Mouse (Mus musculus) midbrain, embryonic 14.5 days (tissue): ENCODE results near the gene Kif13a. TPM values are rescaled to one million over a fixed set of nuclear protein-coding genes. Genes with fewer than 3 reads are reported as not detected.

Source experiments
- ATAC-seq: fragments of 200-750 bp; cut with Nextera tagmentation; 2 replicates; pipeline ENCODE4 v1.8.0; 2017; ENCODE audit warnings: moderate number of reproducible peaks, moderate library complexity; ENCODE audit not compliant: low FRiP score, low TSS enrichment
- DNase-seq: peaks from one replicate; pipeline ENCODE4 v3.0.0-alpha.2; 2015
- H3K27ac ChIP-seq: fragments of 300-500 bp; sonication (generic); replicated peaks from 2 replicates; pipeline ENCODE4 v1.5.1; 2014; ENCODE audit warnings: mild to moderate bottlenecking, low read depth, low read length, moderate library complexity
- H3K27me3 ChIP-seq: fragments of 300-500 bp; sonication (generic); 2 replicates; pipeline ENCODE4 v1.6.1; 2014; ENCODE audit warnings: low read length, control low read depth, mixed read lengths; ENCODE audit not compliant: control insufficient read depth, insufficient read depth
- H3K36me3 ChIP-seq: fragments of 300-500 bp; sonication (generic); 2 replicates; pipeline ENCODE4 v1.6.1; 2014; ENCODE audit warnings: low read length, control low read depth; ENCODE audit not compliant: control insufficient read depth, insufficient read depth
- H3K4me1 ChIP-seq: fragments of 300-500 bp; sonication (generic); 2 replicates; pipeline ENCODE4 v1.6.1; 2014; ENCODE audit warnings: mild to moderate bottlenecking, antibody characterized with exemption, low read length, control low read depth; ENCODE audit not compliant: control insufficient read depth, insufficient read depth
- H3K4me2 ChIP-seq: fragments of 300-500 bp; sonication (generic); 2 replicates; pipeline ENCODE4 v1.6.1; 2014; ENCODE audit warnings: mild to moderate bottlenecking, low read length, moderate library complexity
- H3K4me3 ChIP-seq: fragments of 300-500 bp; sonication (generic); replicated peaks from 2 replicates; pipeline ENCODE4 v1.5.1; 2014; ENCODE audit warnings: low read depth, low read length
- H3K9ac ChIP-seq: fragments of 300-500 bp; sonication (generic); replicated peaks from 2 replicates; pipeline ENCODE4 v1.6.1; 2014; ENCODE audit warnings: mild to moderate bottlenecking, low read length, moderate library complexity
- H3K9me3 ChIP-seq: fragments of 300-500 bp; sonication (generic); 2 replicates; pipeline ENCODE4 v1.6.1; 2016; ENCODE audit warnings: low read length, control low read depth, mixed read lengths; ENCODE audit not compliant: control insufficient read depth
- WGBS: fragments of 180-500 bp; shearing (Covaris S2); extraction: QIAGEN DNeasy Blood & Tissue Kit; methylation state at CpG from one replicate; pipeline ENCODE4 v1.1.7; 2014; 5-methylcytosine and 5-hydroxymethylcytosine counted together
- polyA plus RNA-seq: library from polyadenylated mRNA; unstranded; fragments of >200 nt; fragmentation: Nextera tagmentation; extraction: Ambion mirVana; gene quantifications from 2 replicates; pipeline ENCODE4 v1.2.1, GENCODE M21; 2014

The Kif13a gene
- polyA plus RNA-seq, 1 experiment from 2014 or later, result 14.2 TPM

DNA sequence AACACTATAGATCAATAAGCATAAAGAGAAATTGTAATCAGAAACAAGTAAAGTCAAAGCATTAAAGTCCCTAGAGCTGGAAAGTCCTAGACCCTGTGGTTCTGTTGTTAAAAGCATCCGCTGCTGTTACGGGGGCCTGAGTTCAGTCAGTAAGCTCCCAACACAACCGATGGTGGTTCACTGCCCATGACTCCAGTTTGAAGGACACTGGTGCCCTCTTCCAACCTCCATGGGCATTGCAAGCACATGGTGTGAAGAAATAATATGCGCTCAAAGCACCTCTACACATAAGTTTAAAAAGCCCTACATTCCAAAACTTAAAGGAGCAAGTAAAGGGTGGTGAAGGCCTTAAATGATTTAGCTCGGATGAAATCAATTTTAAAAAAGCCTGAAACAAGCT, 226.5 kb downstream of the Kif13a start:
- Histone ChIP-seq H3K9me3 (no peaks in the 10 kb centered on the region), H3K27ac (no peak overlapping the region), H3K27me3 (no peaks in the 10 kb centered on the region), H3K9ac (no peak overlapping the region), H3K4me1 (no peaks in the 10 kb centered on the region), H3K36me3 (peaks cover 39% of the 10 kb centered on the region), H3K4me2 (no peak overlapping the region), H3K4me3 (no peak overlapping the region)
- peak; percentile 32 for DNase-seq
- WGBS, result 80% methylated on average over 5 of the region's 5 CpGs
- ATAC-seq, result no peak

- no peaks in the 10 kb centered on the region for H3K27me3 ChIP-seq
- no peak overlapping the region for H3K4me3 ChIP-seq
- H3K4me2 ChIP-seq, result no peak overlapping the region
- H3K4me1 ChIP-seq, result no peaks in the 10 kb centered on the region
- H3K36me3 ChIP-seq, result peaks cover 33% of the 10 kb centered on the region
- 86% methylated on average over 2 of the region's 2 CpGs for WGBS
- H3K9me3 ChIP-seq, result no peaks in the 10 kb centered on the region
- DNase-seq (no peak), ATAC-seq (no peak)
- no peak overlapping the region for H3K9ac ChIP-seq
- no peak overlapping the region for H3K27ac ChIP-seq
Observed at GRCm38 (mm10) chr13:46701486-46701885, 228.2 kb downstream of the Kif13a start.

- no peak for ATAC-seq
- DNase-seq, result no peak
- Histone ChIP-seq H3K4me3 (no peak overlapping the region), H3K4me2 (no peak overlapping the region), H3K27me3 (no peaks in the 10 kb centered on the region), H3K9me3 (no peaks in the 10 kb centered on the region), H3K36me3 (peaks cover 37% of the 10 kb centered on the region), H3K27ac (no peak overlapping the region), H3K4me1 (no peaks in the 10 kb centered on the region), H3K9ac (no peak overlapping the region)
- 94% methylated on average over 1 of the region's 1 CpGs for WGBS
Observed at GRCm38 (mm10) chr13:46699372-46699771, 230.3 kb downstream of the Kif13a start.

Other genes with a start within 250 kb of the Kif13a start
- 30.2 and 30.4 TPM in 2 replicates for gene Nup153, start 201.9 kb downstream of the Kif13a start, polyA plus RNA-seq
- 16.3 and 16.7 TPM in 2 replicates for gene Nhlrc1, start 85.0 kb upstream of the Kif13a start, polyA plus RNA-seq
- 20.0 and 21.5 TPM in 2 replicates for gene Kdm1b, start 113.6 kb upstream of the Kif13a start, polyA plus RNA-seq
- gene Tpmt, start 114.9 kb upstream of the Kif13a start, polyA plus RNA-seq, result 23.3 and 23.4 TPM in 2 replicates
- 105 and 115 TPM in 2 replicates for gene Dek, start 176.3 kb upstream of the Kif13a start, polyA plus RNA-seq
- 0.67 and 1.1 TPM in 2 replicates for gene Rnf144b, start 192.8 kb upstream of the Kif13a start, polyA plus RNA-seq